Mouse (Mus musculus) adrenal gland, postnatal 36 days (tissue): ENCODE data around the gene Frmd4b. TPM values are rescaled to one million over a fixed set of nuclear protein-coding genes. Genes with fewer than 3 reads are reported as not detected.

Experiments
- DNase-seq, 2 experiments: peaks; one replicate each; pipeline ENCODE4 v3.0.0; 2021; ENCODE audit warnings: mixed read lengths in 1 of 2
- total RNA-seq, 2 experiments: library from RNA; stranded (reverse); gene quantifications; 2 replicates each; pipeline ENCODE4 v1.2.3; 2021

The Frmd4b gene
- total RNA-seq, 2 experiments from 2014 or later = 18.3 to 22.1 TPM

DNA sequence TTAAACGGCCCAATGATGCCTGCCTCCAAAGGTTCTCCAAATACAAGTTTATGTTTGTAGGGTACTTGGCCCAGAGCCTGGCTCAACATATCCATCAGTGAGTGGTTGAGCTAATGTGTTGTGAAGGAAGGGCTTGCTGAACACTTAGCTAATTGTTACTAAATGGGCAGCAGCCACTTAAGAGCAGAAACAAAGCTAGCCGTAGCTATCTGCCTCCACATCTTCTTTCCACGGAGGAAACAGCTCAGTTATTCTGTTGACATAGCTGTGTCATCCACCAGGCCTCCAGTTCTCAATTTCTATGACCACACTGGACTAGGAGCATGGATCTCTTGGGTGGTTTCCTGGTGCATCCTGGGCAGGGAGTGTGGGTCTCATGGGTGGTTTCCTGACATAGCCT is 302.0 kb downstream of the Frmd4b start:
- DNase-seq = no peak

DNA sequence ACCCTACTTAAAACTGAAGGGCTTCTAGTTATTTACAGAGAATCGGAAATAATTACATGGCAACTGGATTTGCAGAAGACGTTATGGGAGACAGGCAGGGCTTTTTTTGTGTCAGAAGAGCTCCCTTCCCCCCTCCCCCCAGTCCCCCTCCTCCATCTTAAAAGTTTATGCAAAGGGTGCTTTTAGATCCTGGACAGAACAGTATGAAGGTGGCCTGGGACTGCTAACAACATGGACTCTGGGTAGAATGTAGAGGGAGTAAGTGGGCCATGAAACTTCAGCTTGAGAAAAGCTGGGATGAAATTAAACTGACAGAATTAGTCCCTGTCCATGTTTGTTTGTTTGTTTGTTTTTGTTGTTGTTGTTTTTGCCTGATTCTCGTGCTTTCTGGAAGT is 304.8 kb downstream of the Frmd4b start:
- no peak for DNase-seq

DNA sequence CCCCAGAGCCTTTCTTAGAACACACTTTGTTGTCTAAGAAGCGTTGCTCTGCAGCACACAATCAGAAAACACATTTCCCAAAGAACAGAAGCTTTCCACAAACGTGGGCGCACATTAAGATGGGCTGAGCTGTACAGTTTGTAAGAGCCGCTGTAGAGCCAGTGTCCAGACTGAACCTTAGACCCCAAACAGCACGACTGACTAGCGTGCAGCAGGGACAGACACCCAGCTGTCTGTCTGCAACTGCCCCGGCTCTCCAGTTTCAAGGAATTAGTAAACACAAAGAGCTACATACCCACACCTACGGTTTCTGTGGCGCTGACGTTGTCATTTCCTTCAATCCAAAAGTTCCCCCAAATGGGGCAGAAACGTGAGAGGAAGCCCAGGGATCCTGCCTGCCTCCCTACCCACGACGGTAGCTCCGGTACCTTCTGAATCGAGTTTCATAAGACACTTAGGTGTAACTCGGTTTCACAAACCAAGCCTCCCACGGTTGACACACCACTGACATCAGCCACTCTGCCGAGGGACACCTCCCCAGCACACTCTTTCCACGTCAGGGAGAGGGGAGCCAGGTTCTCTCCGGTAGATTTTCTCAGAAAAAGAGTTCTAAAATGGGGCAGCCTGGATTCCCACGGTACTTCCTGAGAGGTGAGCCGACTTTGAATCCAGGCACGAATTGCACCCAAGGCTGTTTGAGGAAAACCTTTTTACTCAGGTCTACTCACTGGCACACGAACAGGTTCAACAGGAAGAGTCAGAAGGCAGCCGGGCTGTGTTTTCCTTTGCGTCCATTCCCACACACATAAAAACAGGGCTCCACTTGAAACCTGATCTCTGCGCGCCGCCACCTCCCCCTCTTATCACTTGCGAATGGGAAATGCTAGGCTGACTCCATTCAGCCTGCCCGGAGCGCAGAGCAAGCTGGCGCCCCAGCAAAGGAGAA is 305.5 kb downstream of the Frmd4b start:
- DNase-seq = peak; percentile 67 to 69

GRCm38 (mm10) chr6:97310901-97311331 is 306.4 kb downstream of the Frmd4b start:
- DNase-seq = no peak

GRCm38 (mm10) chr6:97309161-97309560 is 308.2 kb downstream of the Frmd4b start:
- DNase-seq = peak in 1 of 2 experiments; percentile 21

GRCm38 (mm10) chr6:97308562-97308961 is 308.8 kb downstream of the Frmd4b start:
- DNase-seq = no peak

GRCm38 (mm10) chr6:97307231-97307630 is 310.1 kb downstream of the Frmd4b start:
- no peak for DNase-seq

- no peak for DNase-seq
These were observed 311.0 kb downstream of the Frmd4b start for GRCm38 (mm10) chr6:97306351-97306750.

- DNase-seq = no peak
These were observed 311.9 kb downstream of the Frmd4b start for GRCm38 (mm10) chr6:97305491-97305890.

DNA sequence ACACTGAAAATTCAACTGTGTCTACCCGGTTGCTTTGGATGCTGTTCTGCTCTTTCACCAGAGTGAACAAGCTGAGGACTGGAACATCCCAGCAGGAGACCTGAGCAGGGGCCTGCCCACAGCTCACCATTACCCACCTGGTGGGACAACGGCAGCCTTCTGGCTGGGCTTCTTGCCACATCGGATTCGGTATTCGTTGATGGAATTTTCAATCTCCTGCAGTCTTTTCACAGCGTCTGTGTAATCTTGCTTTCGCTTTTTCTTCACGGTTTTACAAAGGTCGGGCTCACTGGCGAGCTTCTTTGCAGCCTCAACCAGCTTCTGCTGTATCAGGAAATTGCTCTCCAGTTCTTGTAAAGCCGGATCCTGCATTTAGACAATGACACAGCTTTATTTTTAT is 312.3 kb downstream of the Frmd4b start:
- no peak for DNase-seq

DNA sequence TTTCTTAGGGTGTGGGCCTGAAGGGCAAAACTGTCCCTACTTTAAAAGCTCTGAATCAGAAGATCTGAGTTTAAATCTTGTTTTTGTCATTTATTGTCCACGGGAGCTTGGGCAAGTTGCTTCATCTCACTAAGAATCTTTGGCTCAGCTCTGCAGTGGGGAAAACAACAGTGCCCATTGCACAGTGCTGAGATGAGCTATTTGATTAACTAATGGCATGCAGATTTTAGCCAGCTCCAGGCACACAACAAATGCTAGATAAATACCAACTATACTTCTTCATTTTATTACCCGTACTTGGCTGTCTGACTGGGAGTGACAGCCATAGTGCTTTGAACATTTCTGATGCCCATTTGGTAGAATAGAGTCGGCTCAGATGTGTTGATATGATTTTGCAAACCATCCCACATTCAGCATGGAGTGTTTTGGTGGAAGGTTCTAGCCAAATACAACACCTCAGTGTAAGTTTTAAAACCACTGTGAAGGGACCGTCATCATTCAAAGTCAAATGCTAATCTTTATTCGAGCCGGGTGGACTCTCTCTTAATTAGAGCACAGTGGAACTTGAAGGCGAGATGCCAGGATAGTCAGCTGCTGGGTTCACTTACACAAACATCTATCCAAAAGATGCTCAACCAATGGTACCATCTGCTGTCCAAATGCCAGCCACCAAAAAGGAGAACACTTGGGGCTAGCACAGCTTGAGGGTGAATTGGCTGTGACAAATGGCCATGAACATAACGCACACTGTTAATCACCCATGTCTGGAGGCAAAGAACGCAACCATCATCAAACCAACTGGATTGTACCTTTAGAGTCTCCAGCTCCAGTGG is 313.8 kb downstream of the Frmd4b start:
- DNase-seq = no peak

GRCm38 (mm10) chr6:97302303-97302702 is 315.0 kb downstream of the Frmd4b start:
- no peak for DNase-seq

DNA sequence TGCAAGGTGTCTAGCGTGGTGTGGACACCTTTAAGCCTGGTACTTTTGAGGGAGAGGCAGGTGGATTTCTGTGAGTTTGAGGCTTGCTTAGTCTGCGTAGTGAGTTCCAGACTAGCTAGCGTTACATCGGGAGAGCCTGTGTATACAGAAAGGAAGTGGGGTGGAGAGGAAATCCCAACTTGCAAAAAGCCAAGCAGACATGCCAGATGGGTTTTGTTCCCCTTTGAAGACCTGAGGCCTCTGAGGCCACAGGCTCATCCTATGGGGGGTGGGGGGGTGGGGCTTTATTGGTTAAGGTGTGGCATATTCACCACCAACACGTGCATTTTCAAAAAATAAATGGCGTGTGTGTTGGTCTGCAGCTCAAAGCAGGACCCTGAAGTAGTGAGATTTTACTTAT is 316.7 kb downstream of the Frmd4b start:
- no peak for DNase-seq

GRCm38 (mm10) chr6:97300180-97300579 is 317.2 kb downstream of the Frmd4b start:
- no peak for DNase-seq

DNA sequence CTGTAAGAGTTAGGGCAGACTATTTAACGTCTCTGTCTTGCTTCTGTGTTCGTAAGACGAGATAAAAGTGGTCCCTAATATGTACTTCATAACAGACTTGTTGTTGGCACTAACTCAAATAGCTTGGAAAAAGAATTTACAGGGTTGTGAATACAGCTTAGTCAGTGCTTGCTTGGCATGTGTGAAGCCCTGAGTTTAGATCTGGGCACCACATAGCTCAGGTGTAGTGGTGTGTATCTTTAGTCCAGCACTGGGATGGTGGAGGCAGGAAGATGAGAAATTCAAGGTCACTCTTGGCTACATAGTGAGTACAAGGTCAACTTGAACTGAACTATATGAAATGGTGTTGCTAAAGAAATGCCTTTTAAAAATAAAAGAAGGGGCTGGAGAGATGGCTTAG is 320.2 kb downstream of the Frmd4b start:
- no peak for DNase-seq

DNA sequence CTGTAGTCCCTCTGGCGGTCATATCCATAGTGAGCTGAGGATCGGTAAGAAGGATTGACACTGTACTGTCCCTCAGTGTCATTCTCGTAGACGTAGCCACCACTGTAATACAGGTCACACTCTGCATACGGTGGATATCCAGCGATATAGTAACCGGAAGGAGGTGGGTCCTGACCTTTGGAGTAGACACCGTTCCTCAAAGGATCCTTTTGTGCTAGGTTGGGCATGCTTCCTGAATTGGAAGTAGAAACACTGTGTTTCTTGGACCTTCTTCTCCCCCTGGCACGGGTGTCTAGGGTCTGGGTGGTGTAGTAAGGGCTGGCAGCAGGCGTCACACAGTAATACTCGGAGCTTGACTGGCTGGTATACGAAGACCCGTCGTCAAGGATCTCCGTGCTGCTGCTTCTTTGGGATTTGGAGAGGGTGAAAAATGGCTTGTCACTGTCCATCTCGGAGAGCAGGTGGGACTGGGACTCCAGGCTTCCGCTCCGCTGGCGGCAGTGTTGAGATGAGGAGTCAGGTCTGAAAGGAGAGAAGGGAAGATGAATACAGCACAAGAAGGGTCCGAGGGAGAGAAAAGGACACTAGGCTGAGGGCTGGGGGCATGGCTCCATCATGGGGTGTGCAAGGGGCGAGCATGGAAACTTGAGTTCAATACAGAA is 321.3 kb downstream of the Frmd4b start:
- DNase-seq = no peak

GRCm38 (mm10) chr6:97295416-97295815 is 321.9 kb downstream of the Frmd4b start:
- no peak for DNase-seq

- DNase-seq = no peak
These were observed 323.4 kb downstream of the Frmd4b start for GRCm38 (mm10) chr6:97293667-97294569.

DNA sequence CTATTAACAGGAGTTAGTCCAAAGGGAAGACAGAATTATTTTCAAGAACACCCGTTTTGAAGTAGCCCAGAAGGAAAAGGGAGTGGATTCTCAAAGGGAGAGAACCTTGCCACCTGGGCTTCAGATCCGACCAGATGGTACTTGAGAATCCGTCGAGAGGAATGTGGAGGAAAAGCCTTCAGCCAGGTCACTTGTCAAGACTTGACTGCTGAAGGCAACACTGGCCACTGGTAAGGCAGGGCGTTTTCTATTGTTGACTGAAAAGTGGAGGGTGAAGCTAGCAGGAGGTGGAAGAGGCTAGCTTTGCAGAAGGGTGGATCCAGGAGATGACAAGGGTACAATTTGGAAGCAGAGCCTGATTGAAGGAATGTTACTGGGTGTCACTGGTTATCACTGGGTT is 324.4 kb downstream of the Frmd4b start:
- DNase-seq = no peak

GRCm38 (mm10) chr6:97292096-97292495 is 325.2 kb downstream of the Frmd4b start:
- no peak for DNase-seq

GRCm38 (mm10) chr6:97291159-97291908 is 326.0 kb downstream of the Frmd4b start:
- DNase-seq = no peak
